Mouse (Mus musculus) CD4-positive naive resting alpha-beta T cell, adult 57 days (primary cell): ENCODE data around the gene Olfr169. TPM values are rescaled to one million over a fixed set of nuclear protein-coding genes. Genes with fewer than 3 reads are reported as not detected.

Experiments
- total RNA-seq: library from RNA; stranded (reverse); gene quantifications from one replicate; pipeline ENCODE4 v1.2.4, GENCODE M21; 2023

Gene Olfr169
- total RNA-seq, result not detected

GRCm38 (mm10) chr16:19571709-19572108 lies at the start of gene Olfr169:
Olfr169 (minus strand) TSS chr16:19571809.

GRCm38 (mm10) chr16:19611782-19612181 lies 40.2 kb upstream of the Olfr169 start, which contains the start of gene Olfr170:
Olfr170 (minus strand) TSS chr16:19611882.

DNA sequence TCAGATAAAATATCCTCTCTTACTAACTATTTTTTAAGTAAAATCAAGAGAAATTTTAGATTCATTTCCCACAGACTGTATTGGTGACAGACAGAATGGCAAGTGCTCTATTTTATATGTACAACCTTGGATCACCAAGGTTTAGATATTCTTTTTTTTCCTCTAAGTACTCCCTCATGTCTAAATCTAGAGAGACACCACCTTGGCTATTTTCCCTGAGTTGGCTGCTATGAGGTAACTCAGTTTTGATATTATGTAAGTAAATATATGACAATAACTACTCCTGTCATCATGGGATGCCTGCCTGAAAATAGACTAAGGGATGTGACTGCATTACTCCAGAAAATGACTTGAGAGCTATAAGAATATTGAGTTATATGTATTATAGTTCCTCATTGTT lies 36.2 kb downstream of the Olfr169 start, which contains the start of gene Olfr168:
Olfr168 (minus strand) TSS at position 101 of the 400 bp plus-strand sequence.

GRCm38 (mm10) chr16:19522166-19522565 lies 49.4 kb downstream of the Olfr169 start, which contains the start of gene Olfr167:
Olfr167 (minus strand) TSS chr16:19522266.

Other genes starting within 250 kb of the Olfr169 start
- gene Olfr165, start 148.7 kb downstream of the Olfr169 start, total RNA-seq, result not detected
- gene Olfr166, start 88.1 kb downstream of the Olfr169 start, total RNA-seq, result not detected
- gene Olfr167, start 49.5 kb downstream of the Olfr169 start, total RNA-seq, result not detected
- gene Olfr168, start 36.3 kb downstream of the Olfr169 start, total RNA-seq, result not detected
- not detected for gene Olfr170, start 40.1 kb upstream of the Olfr169 start, total RNA-seq
- gene Olfr171, start 58.1 kb upstream of the Olfr169 start, total RNA-seq, result not detected
- gene Lamp3, start 134.6 kb upstream of the Olfr169 start, total RNA-seq, result not detected
- gene B3gnt5, start 188.4 kb upstream of the Olfr169 start, total RNA-seq, result 12.1 TPM